Mouse (Mus musculus) heart, embryonic 11.5 days (tissue): Measurements from ENCODE around the gene Ercc6. TPM values are rescaled to one million over a fixed set of nuclear protein-coding genes. Genes with fewer than 3 reads are reported as not detected.

Experiments used
- ATAC-seq: fragments of 200-750 bp; cut with Nextera tagmentation; replicated peaks from 2 replicates; pipeline ENCODE4 v1.8.0; 2017; ENCODE audit warnings: moderate library complexity; ENCODE audit not compliant: insufficient number of reproducible peaks, low FRiP score, low TSS enrichment
- H3K27ac ChIP-seq: fragments of 300-500 bp; sonication (generic); 2 replicates; pipeline ENCODE4 v1.5.1; 2014; ENCODE audit warnings: mild to moderate bottlenecking, low read depth, low read length
- H3K27me3 ChIP-seq: fragments of 300-500 bp; sonication (generic); 2 replicates; pipeline ENCODE4 v1.6.1; 2014; ENCODE audit warnings: mild to moderate bottlenecking, low read length, mixed read lengths; ENCODE audit not compliant: control insufficient read depth, insufficient read depth
- H3K36me3 ChIP-seq: fragments of 300-500 bp; sonication (generic); 2 replicates; pipeline ENCODE4 v1.6.1; 2014; ENCODE audit warnings: mild to moderate bottlenecking, low read length, moderate library complexity, mixed read lengths; ENCODE audit not compliant: control insufficient read depth, insufficient read depth
- H3K4me1 ChIP-seq: fragments of 300-500 bp; sonication (generic); 2 replicates; pipeline ENCODE4 v1.6.1; 2014; ENCODE audit warnings: low read length; ENCODE audit not compliant: control insufficient read depth, insufficient read depth
- H3K4me2 ChIP-seq: fragments of 300-500 bp; sonication (generic); 2 replicates; pipeline ENCODE4 v1.6.1; 2014; ENCODE audit warnings: mild to moderate bottlenecking, moderate library complexity
- H3K4me3 ChIP-seq: fragments of 300-500 bp; sonication (generic); 2 replicates; pipeline ENCODE4 v1.5.1; 2014; ENCODE audit warnings: low read depth, low read length
- H3K9ac ChIP-seq: fragments of 300-500 bp; sonication (generic); 2 replicates; pipeline ENCODE4 v1.6.1; 2014; ENCODE audit warnings: mild to moderate bottlenecking, low read depth, low read length, moderate library complexity
- H3K9me3 ChIP-seq: fragments of 300-500 bp; sonication (generic); replicated peaks from 2 replicates; pipeline ENCODE4 v1.6.1; 2016; ENCODE audit warnings: low read length; ENCODE audit not compliant: control insufficient read depth
- WGBS: fragments of 180-500 bp; shearing (Covaris S2); extraction: QIAGEN DNeasy Blood & Tissue Kit; methylation state at CpG from one replicate; pipeline ENCODE4 v1.1.7; 2014; ENCODE audit not compliant: insufficient replicate concordance; 5-methylcytosine and 5-hydroxymethylcytosine counted together
- polyA plus RNA-seq: library from polyadenylated mRNA; unstranded; fragments of >200 nt; fragmentation: Nextera tagmentation; extraction: Ambion mirVana; gene quantifications from 2 replicates; pipeline ENCODE4 v1.2.1, GENCODE M21; 2014

Gene Ercc6
- polyA plus RNA-seq, 1 experiment from 2014 or later = 17.3 TPM

DNA sequence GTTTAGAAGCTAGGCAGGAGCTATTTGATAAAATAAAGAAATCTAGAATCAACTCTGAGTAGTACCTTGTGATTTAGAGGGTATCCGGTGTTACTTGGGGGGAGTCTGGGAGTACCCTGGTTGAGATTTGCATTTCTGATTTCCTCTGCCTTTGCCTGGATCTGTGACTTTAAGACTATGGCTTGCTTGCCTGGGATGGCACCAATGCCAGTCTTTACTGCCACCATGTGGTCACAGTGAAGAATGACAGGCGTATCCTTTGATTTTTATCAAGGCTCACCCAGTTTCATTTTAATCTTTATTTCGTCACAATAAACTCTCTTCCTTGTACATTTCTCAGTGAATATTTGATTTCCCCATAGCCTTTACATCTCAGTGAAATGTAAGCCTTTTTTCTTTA is 31.3 kb upstream of the Ercc6 start:
- WGBS = 13% methylated on average over 3 of the region's 3 CpGs
- no peaks in the 10 kb centered on the region for H3K36me3 ChIP-seq
- H3K9me3 ChIP-seq = no peaks in the 10 kb centered on the region

DNA sequence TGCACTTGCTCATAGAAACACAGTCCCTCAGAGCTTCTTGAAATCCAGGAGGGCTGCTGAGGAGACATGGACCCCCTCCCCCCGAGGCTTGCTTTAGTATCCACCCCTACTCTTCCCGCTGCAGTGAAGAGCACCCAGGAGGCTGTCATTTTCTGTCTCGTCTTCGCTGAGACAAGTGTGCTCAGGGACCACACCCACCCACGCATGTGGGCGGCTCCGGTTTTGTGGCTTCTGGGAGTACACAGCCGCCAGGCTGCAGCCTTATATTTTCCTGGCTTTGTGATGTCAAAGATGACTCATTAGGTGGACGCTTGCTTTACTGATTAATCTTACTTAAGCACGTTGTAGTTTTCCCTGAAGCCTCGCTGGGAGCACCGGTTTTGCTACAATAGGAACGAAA is 20.8 kb upstream of the Ercc6 start:
- Histone ChIP-seq H3K27ac (no peak overlapping the region), H3K9me3 (no peaks in the 10 kb centered on the region), H3K9ac (no peak overlapping the region), H3K4me3 (no peak overlapping the region), H3K4me2 (peak overlapping the region; percentile 49), H3K4me1 (no peaks in the 10 kb centered on the region; the same call in 1 of the 2 replicates), H3K36me3 (no peaks in the 10 kb centered on the region), H3K27me3 (peaks cover 10% of the 10 kb centered on the region; the same call in 1 of the 2 replicates)
- ATAC-seq = no peak
- WGBS = 20% methylated on average over 13 of the region's 13 CpGs

More for the DNA sequence above, 31.3 kb upstream of the Ercc6 start:
- no peak overlapping the region for H3K9ac ChIP-seq
- no peaks in the 10 kb centered on the region for H3K4me1 ChIP-seq
- no peak overlapping the region for H3K4me3 ChIP-seq
- H3K27me3 ChIP-seq = no peaks in the 10 kb centered on the region; the same call in 1 of the 2 replicates
- no peak for ATAC-seq
- no peak overlapping the region for H3K27ac ChIP-seq
- H3K4me2 ChIP-seq = no peak overlapping the region

GRCm38 (mm10) chr14:32496115-32496850 is 17.0 kb upstream of the Ercc6 start:
- ATAC-seq = no peak
- H3K4me3 ChIP-seq = no peak overlapping the region
- no peak overlapping the region for H3K4me2 ChIP-seq
- H3K4me1 ChIP-seq = no peaks in the 10 kb centered on the region; the same call in 1 of the 2 replicates
- no peak overlapping the region for H3K9ac ChIP-seq
- H3K36me3 ChIP-seq = no peaks in the 10 kb centered on the region
- no peaks in the 10 kb centered on the region; the same call in 1 of the 2 replicates for H3K9me3 ChIP-seq
- H3K27ac ChIP-seq = no peak overlapping the region
- WGBS = 70% methylated on average over 8 of the region's 8 CpGs
- peaks cover 10% of the 10 kb centered on the region; the same call in 1 of the 2 replicates for H3K27me3 ChIP-seq

GRCm38 (mm10) chr14:32501303-32501702 is 12.0 kb upstream of the Ercc6 start:
- Histone ChIP-seq H3K4me1 (no peaks in the 10 kb centered on the region), H3K27ac (no peak overlapping the region), H3K36me3 (no peaks in the 10 kb centered on the region), H3K4me3 (no peak overlapping the region), H3K9ac (no peak overlapping the region), H3K4me2 (no peak overlapping the region), H3K27me3 (no peaks in the 10 kb centered on the region), H3K9me3 (no peaks in the 10 kb centered on the region; the same call in 1 of the 2 replicates)
- ATAC-seq = no peak
- 71% methylated on average over 2 of the region's 2 CpGs for whole genome bisulfite sequencing

- H3K4me2 ChIP-seq = no peak overlapping the region
- H3K27me3 ChIP-seq = no peaks in the 10 kb centered on the region
- no peak overlapping the region for H3K9ac ChIP-seq
- no peak overlapping the region for H3K27ac ChIP-seq
- H3K4me1 ChIP-seq = no peaks in the 10 kb centered on the region
- 75% methylated on average over 9 of the region's 9 CpGs for WGBS
- no peak overlapping the region for H3K4me3 ChIP-seq
- H3K36me3 ChIP-seq = no peaks in the 10 kb centered on the region
- no peak for ATAC-seq
- H3K9me3 ChIP-seq = no peaks in the 10 kb centered on the region; the same call in 1 of the 2 replicates
These were observed 10.3 kb upstream of the Ercc6 start for GRCm38 (mm10) chr14:32502764-32503688.

GRCm38 (mm10) chr14:32503897-32504296 is 9.4 kb upstream of the Ercc6 start:
- H3K36me3 ChIP-seq = no peaks in the 10 kb centered on the region
- H3K9ac ChIP-seq = no peak overlapping the region
- 77% methylated on average over 1 of the region's 1 CpGs for WGBS
- no peak for ATAC-seq
- H3K9me3 ChIP-seq = no peaks in the 10 kb centered on the region; the same call in 1 of the 2 replicates
- H3K27me3 ChIP-seq = no peaks in the 10 kb centered on the region
- no peak overlapping the region for H3K27ac ChIP-seq
- no peaks in the 10 kb centered on the region for H3K4me1 ChIP-seq
- no peak overlapping the region for H3K4me3 ChIP-seq
- H3K4me2 ChIP-seq = no peak overlapping the region

- H3K36me3 ChIP-seq = no peaks in the 10 kb centered on the region
- H3K9me3 ChIP-seq = no peaks in the 10 kb centered on the region; the same call in 1 of the 2 replicates
- no peaks in the 10 kb centered on the region for H3K27me3 ChIP-seq
- WGBS = 80% methylated on average over 10 of the region's 10 CpGs
- ATAC-seq = no peak
- H3K9ac ChIP-seq = no peak overlapping the region
- H3K4me2 ChIP-seq = no peak overlapping the region
- no peak overlapping the region for H3K27ac ChIP-seq
- no peaks in the 10 kb centered on the region for H3K4me1 ChIP-seq
- H3K4me3 ChIP-seq = no peak overlapping the region
These were observed 7.0 kb upstream of the Ercc6 start for GRCm38 (mm10) chr14:32506329-32506728.

DNA sequence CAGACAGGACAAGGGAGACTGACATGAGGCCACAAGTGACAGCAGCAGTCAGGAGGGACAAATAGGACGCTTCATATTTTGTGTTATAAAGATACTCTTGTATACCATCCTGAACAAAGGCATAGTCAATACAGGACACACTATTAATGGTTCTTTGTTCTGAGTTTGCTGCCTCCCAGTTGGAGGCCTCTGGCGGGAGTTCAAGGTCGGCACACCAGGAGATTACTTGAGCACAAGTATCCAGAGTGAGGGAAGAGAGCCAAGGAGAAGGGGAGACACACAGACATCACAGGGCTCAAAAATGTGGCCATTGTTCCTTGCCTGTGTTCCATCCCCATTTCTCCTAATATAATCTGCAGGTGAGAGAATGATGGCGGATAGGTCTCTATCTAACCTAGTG is 6.1 kb upstream of the Ercc6 start:
- WGBS = 78% methylated on average over 4 of the region's 4 CpGs

More for the DNA sequence above, 6.1 kb upstream of the Ercc6 start:
- ATAC-seq = no peak
- H3K27ac ChIP-seq = no peak overlapping the region
- no peaks in the 10 kb centered on the region for H3K36me3 ChIP-seq
- no peaks in the 10 kb centered on the region for H3K4me1 ChIP-seq
- no peaks in the 10 kb centered on the region for H3K27me3 ChIP-seq
- no peaks in the 10 kb centered on the region for H3K9me3 ChIP-seq
- no peak overlapping the region for H3K4me3 ChIP-seq
- no peak overlapping the region for H3K4me2 ChIP-seq
- H3K9ac ChIP-seq = no peak overlapping the region
